Mouse (Mus musculus) heart, adult 9 months (tissue): ENCODE measurements at regions not wholly inside any gene's neighbourhood (a gene's known extent, or its start where the extent isn't known, plus 50 kb on each side); places are given as distances from the start of the nearest gene placed in this dataset.

Experiments used
- DNase-seq, 2 experiments: peaks; one replicate each; pipeline ENCODE4 v3.0.0; 2022; ENCODE audit warnings: low spot score in 2 of 2

DNA sequence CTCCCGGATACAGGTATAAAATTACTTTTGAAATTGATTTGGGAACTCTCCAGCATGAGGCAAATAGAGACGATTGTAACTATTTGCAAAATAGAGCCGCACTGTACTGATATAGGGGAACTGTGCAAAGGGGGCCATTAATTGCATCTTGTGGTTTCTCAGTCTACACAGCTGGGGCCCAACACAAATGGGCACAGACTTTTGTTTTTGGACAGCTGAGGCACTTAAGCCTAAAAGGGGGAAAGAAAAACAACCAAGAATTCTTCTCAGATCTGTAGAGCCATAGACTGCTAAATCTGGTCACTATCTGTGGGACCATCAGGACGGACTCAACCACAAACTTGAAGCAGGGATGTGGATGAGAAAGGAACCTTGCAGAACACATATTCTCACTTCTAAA lies 347.9 kb downstream of the Cd83 start:
- no peak for DNase-seq

DNA sequence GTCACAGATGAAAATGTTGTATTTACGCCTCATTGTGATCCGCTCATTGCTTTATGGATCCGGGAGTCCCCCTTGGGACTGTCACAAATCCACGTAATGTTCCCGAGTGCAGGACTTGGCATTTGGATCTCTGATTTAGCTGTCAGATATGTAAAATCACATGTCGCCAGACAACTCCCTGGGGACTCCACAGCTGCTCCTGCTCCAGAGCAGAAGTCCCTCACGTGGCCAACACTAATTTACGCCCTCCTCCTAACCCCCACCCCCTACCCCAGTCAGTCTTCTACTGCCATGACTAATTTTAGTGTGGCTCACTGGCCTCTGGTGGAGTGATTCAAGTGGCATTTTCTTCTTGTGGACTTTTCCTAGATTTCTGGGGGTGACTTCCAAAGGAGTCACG lies 348.9 kb downstream of the Cd83 start:
- peak; percentile 62 to 71 for DNase-seq

GRCm38 (mm10) chr13:44141181-44141580 lies 356.6 kb downstream of the Cd83 start:
- DNase-seq, result no peak

- no peak for DNase-seq
Observed at GRCm38 (mm10) chr13:44145441-44145840, 360.9 kb downstream of the Cd83 start.

DNA sequence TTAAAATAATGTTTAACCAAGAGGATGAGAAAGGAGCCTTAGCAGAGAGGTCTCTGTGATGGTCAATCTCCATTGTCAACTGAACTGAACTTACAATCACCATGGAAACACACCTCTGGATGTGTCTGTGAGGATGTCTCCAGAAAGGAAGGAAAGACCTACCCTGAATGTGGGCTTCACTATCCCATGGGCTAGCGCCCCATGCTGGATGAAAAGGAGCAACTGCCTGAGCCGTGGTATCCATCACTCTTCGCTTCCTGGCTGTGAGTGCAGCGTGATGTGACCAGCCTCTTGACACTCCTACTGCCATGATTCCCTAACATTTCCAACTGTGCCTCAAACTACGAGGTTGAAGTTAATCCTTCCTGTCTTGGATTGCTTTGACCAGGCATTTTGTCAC lies 363.3 kb downstream of the Cd83 start:
- no peak for DNase-seq

DNA sequence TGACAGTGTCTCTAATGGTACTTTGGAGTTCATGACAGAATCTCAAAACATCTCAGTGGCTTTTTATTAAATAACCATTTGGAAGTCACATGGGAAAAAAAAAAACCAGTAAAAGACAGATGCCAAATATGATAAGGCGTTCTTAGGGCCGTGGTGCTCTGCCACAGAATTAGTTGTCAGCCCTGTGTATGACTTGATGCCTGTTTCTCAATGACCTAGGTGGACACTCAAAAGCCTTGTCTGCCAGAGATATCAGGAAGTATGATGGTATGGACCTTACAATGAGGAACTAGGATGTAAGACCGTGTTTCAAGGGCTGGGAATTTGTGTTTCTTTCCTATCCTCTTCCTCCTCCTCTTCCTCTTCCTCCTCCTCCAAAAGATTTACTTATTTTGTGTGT lies 364.9 kb downstream of the Cd83 start:
- no peak for DNase-seq

GRCm38 (mm10) chr13:44151526-44151925 lies 367.0 kb downstream of the Cd83 start:
- DNase-seq, result no peak

GRCm38 (mm10) chr13:44152806-44153613 lies 368.4 kb downstream of the Cd83 start:
- no peak for DNase-seq

DNA sequence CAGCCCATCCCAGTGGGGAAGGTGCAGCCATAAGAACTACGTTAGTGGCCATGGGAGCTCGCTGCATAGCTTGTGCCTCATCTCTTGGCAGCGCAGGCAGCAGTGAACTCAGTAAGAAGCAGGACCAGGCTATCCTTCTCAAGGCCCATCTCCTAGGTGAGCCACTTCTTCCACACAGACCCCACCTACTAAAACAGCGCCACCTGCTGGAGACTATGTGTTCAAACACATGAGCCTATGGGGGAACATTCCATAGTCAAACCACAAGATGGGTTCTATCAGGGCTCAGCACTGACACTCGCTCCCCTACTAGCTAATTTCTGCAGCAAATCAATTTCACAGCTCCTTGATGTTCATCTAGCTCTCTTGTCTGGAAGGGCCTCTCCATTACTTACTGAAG lies 369.2 kb downstream of the Cd83 start:
- no peak for DNase-seq

- DNase-seq, result no peak
Observed at GRCm38 (mm10) chr13:44155956-44156355, 371.4 kb downstream of the Cd83 start.

DNA sequence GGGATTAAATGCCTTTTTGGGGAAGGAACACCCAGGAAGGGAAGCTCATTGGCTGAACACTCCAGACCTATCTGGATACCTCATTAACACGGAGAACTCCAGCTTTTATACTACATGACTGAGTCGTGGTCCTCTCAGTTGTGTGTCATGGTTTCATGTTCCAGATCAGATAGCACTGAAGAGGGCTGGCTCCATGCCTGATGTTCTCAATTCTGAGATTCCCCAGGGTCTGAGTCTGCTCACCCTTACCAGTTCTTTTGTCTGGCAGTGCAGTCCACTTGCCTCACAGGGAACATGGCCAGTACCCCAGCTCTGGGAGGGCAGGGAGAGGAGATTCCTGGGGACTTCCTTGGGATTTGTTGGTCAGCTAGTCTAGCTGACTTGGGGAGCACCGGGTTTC lies 372.0 kb downstream of the Cd83 start:
- DNase-seq, result no peak

GRCm38 (mm10) chr13:44157236-44157635 lies 372.7 kb downstream of the Cd83 start:
- DNase-seq, result no peak

DNA sequence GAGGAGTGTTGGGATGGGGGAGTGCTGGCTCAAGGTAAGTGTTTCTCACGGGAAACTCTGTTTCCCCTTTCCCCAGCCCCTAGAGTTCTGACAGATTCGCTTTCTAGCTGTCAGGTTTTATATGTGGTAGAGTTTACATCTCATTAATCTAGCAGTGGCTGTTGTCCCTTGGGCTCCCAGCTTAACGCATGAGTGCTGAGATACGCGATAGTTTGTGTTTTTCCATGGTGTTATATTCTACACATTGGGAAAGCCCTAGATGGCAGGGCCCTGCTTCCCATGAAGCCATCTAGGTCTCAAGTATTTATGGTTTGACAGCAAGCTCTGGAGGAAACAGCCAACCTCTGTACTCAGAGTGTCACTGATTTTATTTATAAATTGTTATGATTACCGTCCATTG lies 373.8 kb downstream of the Cd83 start:
- no peak for DNase-seq

DNA sequence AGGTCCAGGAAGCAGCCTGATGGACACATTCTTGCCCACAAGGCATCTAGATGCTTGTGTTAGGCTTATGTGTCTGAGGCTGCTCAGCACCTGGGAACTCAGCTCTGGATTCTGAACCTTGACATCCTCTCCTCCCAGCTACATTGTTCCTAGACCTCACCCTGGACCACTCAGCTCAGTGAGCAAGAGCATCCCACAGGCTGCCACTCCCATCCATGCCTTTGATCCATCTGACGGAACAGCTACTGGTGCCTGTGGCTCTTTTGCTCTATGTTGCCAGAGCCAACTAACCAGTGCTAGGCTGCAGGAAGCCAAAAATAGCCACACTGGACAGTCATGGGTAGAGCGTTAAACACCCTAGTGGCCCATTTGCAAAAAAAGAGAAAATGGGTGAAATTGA lies 374.8 kb downstream of the Cd83 start:
- DNase-seq, result peak in 1 of 2 experiments; percentile 17

DNA sequence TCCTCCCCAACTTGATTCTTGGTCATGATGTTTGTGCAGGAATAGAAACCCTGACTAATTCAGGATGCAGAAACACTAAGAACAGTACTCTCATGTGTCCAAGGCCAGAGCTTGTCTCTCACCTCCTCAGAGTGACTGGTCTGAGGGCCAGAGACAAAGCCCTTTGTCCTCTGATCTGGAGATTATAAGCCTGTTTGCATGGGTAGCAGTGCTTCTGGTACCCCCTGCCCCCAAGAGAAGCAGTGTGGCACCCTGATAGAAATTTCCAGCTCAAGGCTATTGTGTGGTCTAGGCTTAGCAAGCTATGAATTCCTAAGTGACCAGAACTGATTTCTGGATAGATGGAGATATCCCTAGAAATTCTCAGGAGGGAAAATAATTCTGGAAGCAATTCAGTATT lies 380.2 kb downstream of the Cd83 start:
- no peak for DNase-seq

- DNase-seq, result peak; percentile 46 to 62
Observed at GRCm38 (mm10) chr13:44167186-44167585, 382.6 kb downstream of the Cd83 start.

GRCm38 (mm10) chr13:44168186-44168585 lies 383.6 kb downstream of the Cd83 start:
- DNase-seq, result peak in 1 of 2 experiments; percentile 23

DNA sequence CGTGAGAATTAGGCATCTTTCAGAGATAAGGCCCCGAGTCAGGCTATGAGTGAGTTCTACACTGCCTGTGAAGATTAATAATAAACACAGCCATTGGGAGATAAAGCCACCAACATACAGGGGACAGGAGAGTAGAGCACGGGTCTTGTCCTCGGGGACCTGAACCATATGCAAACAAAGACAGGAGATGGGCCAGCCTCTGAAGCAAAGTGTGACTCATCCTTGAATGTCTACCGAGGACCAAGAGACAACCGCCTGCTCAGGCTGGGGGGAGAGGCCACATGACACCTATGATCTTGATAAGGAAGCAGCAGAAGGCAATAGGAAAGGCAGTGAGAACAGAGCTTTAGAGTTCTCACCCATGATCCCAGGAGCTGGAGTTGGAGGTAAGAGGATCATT lies 387.1 kb downstream of the Cd83 start:
- no peak for DNase-seq

DNA sequence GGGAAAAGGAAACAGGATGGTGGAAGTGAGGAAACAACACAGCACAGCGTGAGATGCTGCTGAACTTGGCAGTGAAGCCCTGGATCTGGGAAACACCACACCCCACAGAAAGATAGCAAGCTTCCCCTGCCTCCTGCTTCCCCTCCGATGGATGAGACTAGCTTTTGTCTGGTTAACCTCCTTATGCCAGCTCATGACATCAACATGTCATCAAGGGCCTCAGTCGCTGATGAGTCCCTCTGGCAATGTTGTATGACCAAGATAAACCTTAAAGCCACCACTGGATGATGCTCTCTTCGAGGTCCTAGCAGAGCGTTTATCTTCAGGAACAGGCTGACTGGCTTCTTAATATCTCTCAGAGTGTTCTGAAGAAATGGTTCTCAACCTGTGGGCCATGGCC lies 388.1 kb downstream of the Cd83 start:
- DNase-seq, result no peak

- DNase-seq, result no peak
Observed at GRCm38 (mm10) chr13:44174236-44174635, 389.7 kb downstream of the Cd83 start.

GRCm38 (mm10) chr13:44175300-44176036 lies 390.9 kb downstream of the Cd83 start:
- no peak for DNase-seq

DNA sequence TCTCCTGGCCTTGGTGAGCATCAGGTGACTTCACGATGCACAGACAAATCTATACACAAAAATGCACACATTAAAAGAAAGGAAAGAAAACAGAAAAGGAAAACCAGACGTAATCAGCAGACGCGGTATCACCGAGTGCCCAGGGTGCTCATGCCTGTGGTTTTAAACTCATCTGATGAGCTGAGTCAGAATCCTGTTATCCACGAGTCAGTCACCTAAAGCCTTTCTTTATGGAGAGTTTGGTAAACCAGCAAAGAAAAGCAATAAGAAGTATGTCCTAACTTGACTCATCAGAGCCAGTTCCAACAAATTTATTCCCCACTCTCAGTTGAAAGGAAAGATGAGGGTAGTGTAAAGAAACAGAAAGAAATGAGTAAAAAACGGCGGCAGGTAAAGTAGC lies 391.5 kb downstream of the Cd83 start:
- no peak for DNase-seq

GRCm38 (mm10) chr13:44178006-44178405 lies 393.4 kb downstream of the Cd83 start:
- no peak for DNase-seq
